Mouse (Mus musculus) 3134 (cell line): ENCODE results near the gene Tex37.

Source experiments
- DNase-seq: peaks from one replicate; pipeline ENCODE4 v3.0.0-alpha.2; 2011; ENCODE audit warnings: low spot score; ENCODE audit not compliant: insufficient read length; ENCODE audit errors: extremely low read depth

The Tex37 gene

GRCm38 (mm10) chr6:70918827-70919226 lies at the start of gene Tex37:
TSS of gene Tex37 (minus strand) at chr6:70918927.
- no peak for DNase-seq

- DNase-seq: no peak
Measured at GRCm38 (mm10) chr6:70968291-70968690, 49.6 kb upstream of the Tex37 start.

GRCm38 (mm10) chr6:70967422-70967821 lies 48.7 kb upstream of the Tex37 start:
- no peak for DNase-seq

- DNase-seq: no peak
Measured at GRCm38 (mm10) chr6:70965694-70966093, 47.0 kb upstream of the Tex37 start.

- no peak for DNase-seq
Measured at GRCm38 (mm10) chr6:70964116-70964830, 45.5 kb upstream of the Tex37 start.

GRCm38 (mm10) chr6:70957341-70957940 lies 38.7 kb upstream of the Tex37 start:
- DNase-seq: no peak

GRCm38 (mm10) chr6:70956936-70957335 lies 38.2 kb upstream of the Tex37 start:
- no peak for DNase-seq

- DNase-seq: no peak
Measured at GRCm38 (mm10) chr6:70956285-70956912, 37.7 kb upstream of the Tex37 start, which contains the start of gene Foxi3. TSS of gene Foxi3 (plus strand) at chr6:70956531.

GRCm38 (mm10) chr6:70955841-70956240 lies 37.1 kb upstream of the Tex37 start:
- DNase-seq: no peak

GRCm38 (mm10) chr6:70955291-70955800 lies 36.6 kb upstream of the Tex37 start:
- DNase-seq: no peak

- no peak for DNase-seq
Measured at GRCm38 (mm10) chr6:70954040-70954439, 35.3 kb upstream of the Tex37 start.

- DNase-seq: no peak
Measured at GRCm38 (mm10) chr6:70953274-70953673, 34.5 kb upstream of the Tex37 start.

- DNase-seq: no peak
Measured at GRCm38 (mm10) chr6:70931801-70932200, 13.1 kb upstream of the Tex37 start.

GRCm38 (mm10) chr6:70921274-70922074 lies 2.7 kb upstream of the Tex37 start:
- no peak for DNase-seq

- no peak for DNase-seq
Measured at GRCm38 (mm10) chr6:70912396-70912765, 6.3 kb downstream of the Tex37 start.

GRCm38 (mm10) chr6:70911668-70912395 lies 6.9 kb downstream of the Tex37 start:
- no peak for DNase-seq

- DNase-seq: no peak
Measured at GRCm38 (mm10) chr6:70910285-70910684, 8.4 kb downstream of the Tex37 start.

GRCm38 (mm10) chr6:70909572-70909971 lies 9.2 kb downstream of the Tex37 start:
- no peak for DNase-seq

GRCm38 (mm10) chr6:70903689-70904088 lies 15.0 kb downstream of the Tex37 start:
- DNase-seq: no peak

- DNase-seq: no peak
Measured at GRCm38 (mm10) chr6:70899594-70900003, 19.1 kb downstream of the Tex37 start.
